Comparison of ENCODE assay signal across 18 mouse cellular contexts in the genomic region with DNA sequence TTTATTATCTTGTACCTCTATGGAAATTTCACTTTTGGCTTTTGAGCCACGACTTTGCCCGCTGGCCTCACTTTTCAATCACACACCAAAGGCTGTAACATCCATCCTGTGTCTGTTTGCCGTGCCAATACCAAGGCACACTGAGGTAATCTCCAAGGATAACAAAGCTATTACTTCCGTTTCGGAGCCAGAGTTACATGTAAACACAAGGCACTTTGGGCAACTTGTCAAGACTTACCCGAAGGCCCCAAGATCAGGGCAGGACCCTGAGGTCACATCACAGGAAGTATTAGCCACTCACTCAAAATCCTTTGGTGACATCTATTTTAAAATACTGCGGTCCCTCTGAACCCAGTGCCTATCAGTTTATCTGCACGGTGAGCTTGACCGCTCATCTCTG.
"Had no signal": no experiment of that assay in that cellular context is flagged by ENCODE, and none has a peak within 500 bp of the region (broad histone marks: within the 10 kb centered on the region; RNA-seq: fewer than 3 reads in every experiment).

No protein-coding gene starts in this region.

- H3K36me3 ChIP-seq: kidney, embryonic 15.5 days; limb, embryonic 13.5 days; liver, embryonic 12.5 days; liver, embryonic 15.5 days had no signal

- ATAC-seq: intestine, postnatal 0 days; liver, embryonic 12.5 days had no signal

- H3K9ac ChIP-seq: kidney, embryonic 15.5 days; limb, embryonic 13.5 days; liver, embryonic 12.5 days; liver, embryonic 15.5 days had no signal

- H3K4me1 ChIP-seq: liver, embryonic 15.5 days had no signal

- H3K4me2 ChIP-seq: kidney, embryonic 15.5 days; limb, embryonic 13.5 days; liver, embryonic 12.5 days; liver, embryonic 15.5 days; midbrain, embryonic 11.5 days had no signal

- H3K4me3 ChIP-seq: kidney, embryonic 15.5 days; left cerebral cortex, adult 2 months; limb, embryonic 13.5 days; liver, embryonic 12.5 days; liver, embryonic 15.5 days had no signal

- H3K27ac ChIP-seq: kidney, embryonic 15.5 days; left cerebral cortex, adult 2 months; limb, embryonic 13.5 days; liver, embryonic 12.5 days; liver, embryonic 15.5 days; stomach, postnatal 0 days had no signal

- H3K9me3 ChIP-seq: kidney, embryonic 15.5 days; limb, embryonic 13.5 days; liver, embryonic 12.5 days; liver, embryonic 15.5 days had no signal

- DNase-seq: kidney, adult 2 months; kidney, postnatal 10 days; kidney, postnatal 36 days; layer of hippocampus, postnatal 36 days; left cerebral cortex, postnatal 4 days; liver; midbrain, embryonic 14.5 days; right cerebral cortex, postnatal 14 days; right cerebral cortex, postnatal 4 days; thymus, postnatal 25 days had no signal
